Mouse (Mus musculus) G1E-ER4 (cell line): ENCODE data around the gene Nhlrc4. TPM values are rescaled to one million over a fixed set of nuclear protein-coding genes. Genes with fewer than 3 reads are reported as not detected.

Experiments used
- GATA1 ChIP-seq: IDR thresholded peaks from one replicate; pipeline ENCODE4 v1.8.0; 2012; ENCODE audit warnings: low read length, inconsistent platforms
- polyA plus RNA-seq: library from polyadenylated mRNA; stranded (reverse); fragments of >175 nt; gene quantifications from 2 replicates; pipeline ENCODE4 v1.2.3, GENCODE M21; 2012

The Nhlrc4 gene
- polyA plus RNA-seq, 1 experiment, result 0.31 TPM

GRCm38 (mm10) chr17:25947576-25947975 is 2.8 kb upstream of the Nhlrc4 start:
- TF ChIP-seq GATA1, result no peak

GRCm38 (mm10) chr17:25946891-25947290 is 2.1 kb upstream of the Nhlrc4 start:
- TF ChIP-seq GATA1, result no peak

- TF ChIP-seq GATA1, result no peak
Observed at GRCm38 (mm10) chr17:25946349-25946748, 1.6 kb upstream of the Nhlrc4 start.

- TF ChIP-seq GATA1, result no peak
Observed at GRCm38 (mm10) chr17:25945517-25946155, 875 bp upstream of the Nhlrc4 start.

- TF ChIP-seq GATA1, result no peak
Observed at GRCm38 (mm10) chr17:25943769-25944168, 992 bp downstream of the Nhlrc4 start.

- no peak for TF ChIP-seq GATA1
Observed at GRCm38 (mm10) chr17:25943221-25943620, 1.5 kb downstream of the Nhlrc4 start.

- peak; percentile 69 for TF ChIP-seq GATA1
Observed at GRCm38 (mm10) chr17:25942597-25943151, 2.1 kb downstream of the Nhlrc4 start.

- no peak for TF ChIP-seq GATA1
Observed at GRCm38 (mm10) chr17:25941511-25942241, 3.1 kb downstream of the Nhlrc4 start.

- no peak for TF ChIP-seq GATA1
Observed at GRCm38 (mm10) chr17:25934526-25934925, 10.2 kb downstream of the Nhlrc4 start.

- no peak for TF ChIP-seq GATA1
Observed at GRCm38 (mm10) chr17:25925348-25925747, 19.4 kb downstream of the Nhlrc4 start.

GRCm38 (mm10) chr17:25922120-25922519 is 22.6 kb downstream of the Nhlrc4 start:
- TF ChIP-seq GATA1, result no peak

- no peak for TF ChIP-seq GATA1
Observed at GRCm38 (mm10) chr17:25919786-25920642, 24.7 kb downstream of the Nhlrc4 start.

GRCm38 (mm10) chr17:25919144-25919785 is 25.5 kb downstream of the Nhlrc4 start, which contains the start of gene Rab40c:
Rab40c (minus strand) TSS chr17:25919727.
- TF ChIP-seq GATA1, result no peak

- no peak for TF ChIP-seq GATA1
Observed at GRCm38 (mm10) chr17:25918037-25918750, 26.6 kb downstream of the Nhlrc4 start.

GRCm38 (mm10) chr17:25916931-25917647 is 27.7 kb downstream of the Nhlrc4 start:
- no peak for TF ChIP-seq GATA1
